Mouse (Mus musculus) kidney, adult 2 months (tissue): ENCODE measurements around the gene Tpst1.

ENCODE experiments used
- CTCF ChIP-seq: fragments of 200-500 bp; conservative IDR thresholded peaks from 2 replicates; pipeline ENCODE4 v1.5.1; 2011; ENCODE audit warnings: low read depth, mild to moderate bottlenecking, control low read depth, low read length, moderate library complexity, mixed read lengths; ENCODE audit not compliant: insufficient read depth, insufficient read length
- POLR2A ChIP-seq: fragments of 200-500 bp; IDR thresholded peaks from one replicate; pipeline ENCODE4 v1.6.1; 2011; ENCODE audit warnings: low read depth, low read length, control low read depth

GRCm38 (mm10) chr5:130027696-130028095, 45.4 kb upstream of the Tpst1 start:
- TF ChIP-seq POLR2A (no peak), CTCF (no peak)
